8 mouse cellular contexts compared by ENCODE assay signal in genomic region chr6:49214086-49214927, GRCm38 (mm10). TPM values are rescaled to one million over a fixed set of nuclear protein-coding genes. Genes with fewer than 3 reads are reported as not detected.
DNase-seq lines count a peak whose midpoint lies in the region; ATAC-seq and TF ChIP-seq lines count a peak whose summit lies in the region.

No protein-coding gene starts in this region.

- peak; percentile 32 for DNase-seq in urinary bladder, adult 2 months (ENCODE audit: low spot score)
- no peak for DNase-seq in urinary bladder, postnatal 10 days (ENCODE audit: low spot score)
- DNase-seq in embryo, embryonic 10 days (ENCODE audit: low spot score): peak; percentile 92
- peak; percentile 92 for DNase-seq in limb, embryonic 14.5 days (ENCODE audit: low spot score)
- peak; percentile 88 for DNase-seq in neural tube, embryonic 10.5 days (ENCODE audit: extremely low spot score, low spot score)
- DNase-seq in thymus, postnatal 36 days: peak; percentile 34 to 66
- no peak for DNase-seq in layer of hippocampus, postnatal 14 days (ENCODE audit: low spot score in 2 of 2)

- no peaks in the 10 kb centered on the region for H3K27me3 ChIP-seq in heart, embryonic 16.5 days (ENCODE audit: control insufficient read depth, insufficient read depth, low read length)
- no peaks in the 10 kb centered on the region for H3K27me3 ChIP-seq in limb, embryonic 14.5 days (ENCODE audit: control insufficient read depth, insufficient read depth, low read length)

- no peaks in the 10 kb centered on the region for H3K9me3 ChIP-seq in heart, embryonic 16.5 days (replicated peaks; ENCODE audit: control insufficient read depth, low read length)
- H3K9me3 ChIP-seq in limb, embryonic 14.5 days (ENCODE audit: control insufficient read depth, low read length): no peaks in the 10 kb centered on the region

- peak overlapping the region; percentile 97 for H3K4me3 ChIP-seq in heart, embryonic 16.5 days (ENCODE audit: low read length)
- H3K4me3 ChIP-seq in limb, embryonic 14.5 days (replicated peaks; ENCODE audit: low read length): peak overlapping the region; percentile 87

- peak overlapping the region; percentile 94 for H3K4me2 ChIP-seq in heart, embryonic 16.5 days (ENCODE audit: low read depth, low read length)
- H3K4me2 ChIP-seq in limb, embryonic 14.5 days (replicated peaks; ENCODE audit: low read depth, low read length, severe bottlenecking): peak overlapping the region; percentile 55

- peak overlapping the region; percentile 99 for H3K27ac ChIP-seq in heart, embryonic 16.5 days (ENCODE audit: low read length)
- peak overlapping the region; percentile 98 for H3K27ac ChIP-seq in limb, embryonic 14.5 days (replicated peaks; ENCODE audit: low read depth, low read length)

- no peaks in the 10 kb centered on the region for H3K36me3 ChIP-seq in heart, embryonic 16.5 days (ENCODE audit: control insufficient read depth, insufficient read depth)
- peaks cover 3% of the 10 kb centered on the region; the same call in 1 of the 2 replicates for H3K36me3 ChIP-seq in limb, embryonic 14.5 days (ENCODE audit: control insufficient read depth, insufficient read depth, low read length)

- under 1% methylated on average over 59 of the region's 76 CpGs for WGBS in heart, embryonic 16.5 days
- under 1% methylated on average over 47 of the region's 76 CpGs for WGBS in limb, embryonic 14.5 days

- TF ChIP-seq POLR2A in limb, embryonic 14.5 days (IDR thresholded peaks at IDR 0.05; ENCODE audit: borderline replicate concordance, extremely low read depth, insufficient read depth, insufficient read length): no peak

- ATAC-seq in heart, embryonic 16.5 days (replicated peaks; ENCODE audit: extremely low read depth, insufficient read depth, low FRiP score): peak; percentile 11; the same call in 1 of the 2 replicates
- peak; percentile 1 for ATAC-seq in limb, embryonic 14.5 days (ENCODE audit: low FRiP score, low read depth)

- peaks cover 40% of the 10 kb centered on the region for H3K4me1 ChIP-seq in heart, embryonic 16.5 days (ENCODE audit: control insufficient read depth, insufficient read depth, low read length)
- H3K4me1 ChIP-seq in limb, embryonic 14.5 days (ENCODE audit: control insufficient read depth, insufficient read depth, low read length): peaks cover 33% of the 10 kb centered on the region

- peak overlapping the region; percentile 98 for H3K9ac ChIP-seq in heart, embryonic 16.5 days (ENCODE audit: low read length)
- peak overlapping the region; percentile 92 for H3K9ac ChIP-seq in limb, embryonic 14.5 days (ENCODE audit: low read depth, low read length, severe bottlenecking)

RNA-seq across cellular contexts. Expression of gene Igf2bp3, which starts 0.5 kb away (rescaled TPM):
- polyA plus RNA-seq in urinary bladder, adult 2 months (2012; rRNA removed): 1.7 and 2.2 TPM in 2 replicates
- 33.1 and 33.5 TPM in 2 replicates for polyA plus RNA-seq in heart, embryonic 16.5 days (2015; fragmentation: Nextera tagmentation; extraction: Ambion mirVana)
- polyA plus RNA-seq in limb, embryonic 14.5 days (2012; rRNA removed): 28.4 and 34.6 TPM in 2 replicates
- 60.8 and 71.0 TPM in 2 replicates for polyA plus RNA-seq in limb, embryonic 14.5 days (2014; fragmentation: Nextera tagmentation; extraction: Ambion mirVana)
- under 1 TPM; 0.24 to 0.35 TPM for total RNA-seq in layer of hippocampus, postnatal 14 days (2021)

RNA-seq across cellular contexts. Expression of gene Tra2a, which starts 49.5 kb away (rescaled TPM):
- polyA plus RNA-seq in urinary bladder, adult 2 months (2012; rRNA removed): 86.7 and 120 TPM in 2 replicates
- 60.9 and 69.8 TPM in 2 replicates for polyA plus RNA-seq in heart, embryonic 16.5 days (2015; fragmentation: Nextera tagmentation; extraction: Ambion mirVana)
- 190 and 210 TPM in 2 replicates for polyA plus RNA-seq in limb, embryonic 14.5 days (2012; rRNA removed)
- 43.3 and 50.9 TPM in 2 replicates for polyA plus RNA-seq in limb, embryonic 14.5 days (2014; fragmentation: Nextera tagmentation; extraction: Ambion mirVana)
- 10 to 100 TPM; 76.0 to 85.7 TPM for total RNA-seq in layer of hippocampus, postnatal 14 days (2021)

Comparison
In these comparisons a context has a peak if more than half of its experiments do, and no peak if none do; other contexts are left out.
1. DNase-seq: peak in urinary bladder, adult 2 months (single experiment), embryo, embryonic 10 days (single experiment), limb, embryonic 14.5 days (single experiment), neural tube, embryonic 10.5 days (single experiment) and thymus, postnatal 36 days (2 of 2); none in urinary bladder, postnatal 10 days (single experiment) and layer of hippocampus, postnatal 14 days (0 of 2).